ENCODE assay signal across 12 mouse cellular contexts in the genomic region with DNA sequence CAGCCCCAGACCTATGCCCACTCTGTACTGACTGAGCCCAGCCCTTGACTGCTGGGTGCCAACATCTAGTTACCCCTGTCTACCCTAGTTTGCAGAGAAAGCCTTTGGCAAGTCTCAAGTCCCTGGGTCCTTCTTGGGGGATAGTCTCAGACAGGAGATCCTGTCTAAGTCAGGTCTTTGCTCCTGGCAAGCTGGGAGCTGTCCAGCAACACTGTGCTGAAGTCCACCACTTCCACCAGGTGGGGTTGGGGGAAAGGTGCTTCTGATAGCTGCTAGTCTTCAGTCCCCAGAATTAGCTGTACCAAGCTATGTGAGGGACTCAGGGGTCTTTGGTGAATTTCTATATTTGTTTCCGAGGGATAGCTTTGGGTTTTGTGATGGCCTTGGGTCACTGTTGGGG. TPM values are rescaled to one million over a fixed set of nuclear protein-coding genes. Genes with fewer than 3 reads are reported as not detected.
DNase-seq lines count a peak whose midpoint lies in the region; ATAC-seq and TF ChIP-seq lines count a peak whose summit lies in the region.
"Had no signal": no experiment of that assay in that cellular context is flagged by ENCODE, and none has a peak within 500 bp of the region (broad histone marks: within the 10 kb centered on the region; RNA-seq: fewer than 3 reads in every experiment).

No protein-coding gene starts in this region.

- ATAC-seq in heart, embryonic 12.5 days (ENCODE audit: insufficient number of reproducible peaks, low FRiP score): no peak
- ATAC-seq in lung, postnatal 0 days: no peak
- ATAC-seq in megakaryocyte progenitor cell, adult 5-6 weeks (replicated peaks; ENCODE audit: poor library complexity): 0 out of 2 replicates have a peak, but pooled peaks have one; percentile 48
- no peak for ATAC-seq in midbrain, embryonic 14.5 days (ENCODE audit: low FRiP score, low TSS enrichment)
- ATAC-seq: forebrain, postnatal 0 days had no signal

- no peaks in the 10 kb centered on the region for H3K9me3 ChIP-seq in heart, embryonic 12.5 days (replicated peaks)
- no peaks in the 10 kb centered on the region for H3K9me3 ChIP-seq in lung, postnatal 0 days (ENCODE audit: low read length)
- H3K9me3 ChIP-seq in midbrain, embryonic 14.5 days (ENCODE audit: control insufficient read depth, low read length): no peaks in the 10 kb centered on the region

- peaks cover 49% of the 10 kb centered on the region for H3K27me3 ChIP-seq in heart, embryonic 12.5 days (replicated peaks)
- H3K27me3 ChIP-seq in lung, postnatal 0 days (replicated peaks; ENCODE audit: insufficient read depth, low read length): peaks cover under 1% of the 10 kb centered on the region; the same call in 1 of the 2 replicates
- no peaks in the 10 kb centered on the region for H3K27me3 ChIP-seq in midbrain, embryonic 14.5 days (ENCODE audit: control insufficient read depth, insufficient read depth, low read length)

- no peak for TF ChIP-seq EP300 in lung, postnatal 0 days (IDR thresholded peaks at IDR 0.05)

- intact Hi-C loops in heart, postnatal 10 days (cut with DNase I): no loop called here

- H3K4me1 ChIP-seq in heart, embryonic 12.5 days (replicated peaks): no peaks in the 10 kb centered on the region
- H3K4me1 ChIP-seq in lung, postnatal 0 days (ENCODE audit: insufficient read depth, low read depth, low read length): no peaks in the 10 kb centered on the region
- H3K4me1 ChIP-seq in midbrain, embryonic 14.5 days (ENCODE audit: control insufficient read depth, insufficient read depth, low read length): peaks cover 91% of the 10 kb centered on the region

- no peak overlapping the region for H3K4me3 ChIP-seq in heart, embryonic 12.5 days
- H3K4me3 ChIP-seq in lung, postnatal 0 days (ENCODE audit: low read depth, low read length): no peak overlapping the region
- H3K4me3 ChIP-seq in midbrain, embryonic 14.5 days (replicated peaks; ENCODE audit: low read depth, low read length): no peak overlapping the region

- no peaks in the 10 kb centered on the region for H3K36me3 ChIP-seq in heart, embryonic 12.5 days
- no peaks in the 10 kb centered on the region for H3K36me3 ChIP-seq in lung, postnatal 0 days (ENCODE audit: insufficient read depth, low read length)
- H3K36me3 ChIP-seq in midbrain, embryonic 14.5 days (ENCODE audit: control insufficient read depth, insufficient read depth, low read length): no peaks in the 10 kb centered on the region

- H3K4me2 ChIP-seq in heart, embryonic 12.5 days: no peak overlapping the region
- H3K4me2 ChIP-seq in lung, postnatal 0 days (replicated peaks; ENCODE audit: low read depth, low read length): no peak overlapping the region
- no peak overlapping the region for H3K4me2 ChIP-seq in midbrain, embryonic 14.5 days (ENCODE audit: low read length)

- WGBS in heart, embryonic 12.5 days: 63% methylated on average over 1 of the region's 1 CpGs
- WGBS in lung, postnatal 0 days: 76% methylated on average over 1 of the region's 1 CpGs
- WGBS in midbrain, embryonic 14.5 days: 85% methylated on average over 1 of the region's 1 CpGs

- DNase-seq in heart, postnatal 10 days: peak; percentile 16 to 33
- peak; percentile 18 for DNase-seq in lung, postnatal 0 days (ENCODE audit: low spot score)
- no peak for DNase-seq in lung, postnatal 25 days (ENCODE audit: low spot score)
- peak; percentile 34 for DNase-seq in R1 (ENCODE audit: low read depth, low spot score)
- no peak for DNase-seq in liver
- no peak for DNase-seq in midbrain, embryonic 14.5 days
- DNase-seq: cerebellum, adult 9-10 months; forebrain, postnatal 0 days had no signal

- no peak overlapping the region for H3K27ac ChIP-seq in heart, embryonic 12.5 days (ENCODE audit: poor library complexity, severe bottlenecking)
- no peak overlapping the region for H3K27ac ChIP-seq in lung, postnatal 0 days (ENCODE audit: low read length)
- H3K27ac ChIP-seq in midbrain, embryonic 14.5 days (replicated peaks; ENCODE audit: low read depth, low read length): no peak overlapping the region

- no peak for TF ChIP-seq CTCF in lung, postnatal 0 days (IDR thresholded peaks at IDR 0.05)

- no peak overlapping the region for H3K9ac ChIP-seq in heart, embryonic 12.5 days
- no peak overlapping the region for H3K9ac ChIP-seq in lung, postnatal 0 days (replicated peaks; ENCODE audit: low read depth)
- no peak overlapping the region for H3K9ac ChIP-seq in midbrain, embryonic 14.5 days (replicated peaks; ENCODE audit: low read length)
- H3K9ac ChIP-seq: forebrain, postnatal 0 days had no signal

RNA-seq across cellular contexts. Expression of a gene that starts 9.6 kb away (rescaled TPM):
- total RNA-seq in heart, postnatal 10 days (2021): under 1 TPM; 0.29 to 0.50 TPM
- polyA plus RNA-seq in heart, embryonic 12.5 days (2016; fragmentation: Nextera tagmentation; extraction: Ambion mirVana): 0.40 TPM in 2 replicates
- 0.39 and 0.88 TPM in 2 replicates for polyA plus RNA-seq in lung, postnatal 0 days (2015; fragmentation: Nextera tagmentation; extraction: Ambion mirVana)
- total RNA-seq in megakaryocyte progenitor cell, adult 5-6 weeks (2015): not detected in 2 replicates
- 0.12 TPM in 1 of 2 replicates, not detected in the other for total RNA-seq in megakaryocyte progenitor cell, adult 5-6 weeks (2017)
- polyA plus RNA-seq in midbrain, embryonic 14.5 days (2014; fragmentation: Nextera tagmentation; extraction: Ambion mirVana): 23.9 and 33.5 TPM in 2 replicates
- total RNA-seq: hematopoietic stem cell, adult 5-6 weeks had no signal
- polyA plus RNA-seq: liver, adult 2 months had no signal

RNA-seq across cellular contexts. Expression of a gene that starts 40.8 kb away (rescaled TPM):
- 10 to 100 TPM; 47.2 to 47.7 TPM for total RNA-seq in heart, postnatal 10 days (2021)
- 41.1 and 41.3 TPM in 2 replicates for polyA plus RNA-seq in heart, embryonic 12.5 days (2016; fragmentation: Nextera tagmentation; extraction: Ambion mirVana)
- polyA plus RNA-seq in lung, postnatal 0 days (2015; fragmentation: Nextera tagmentation; extraction: Ambion mirVana): 44.6 and 46.4 TPM in 2 replicates
- total RNA-seq in megakaryocyte progenitor cell, adult 5-6 weeks (2015): 26.9 and 27.8 TPM in 2 replicates
- total RNA-seq in megakaryocyte progenitor cell, adult 5-6 weeks (2017): 26.6 and 30.6 TPM in 2 replicates
- 61.9 and 79.7 TPM in 2 replicates for polyA plus RNA-seq in midbrain, embryonic 14.5 days (2014; fragmentation: Nextera tagmentation; extraction: Ambion mirVana)

Comparison
In these comparisons a context has a peak if more than half of its experiments do, and no peak if none do; other contexts are left out.
1. DNase-seq: peak in heart, postnatal 10 days (2 of 2), lung, postnatal 0 days (single experiment) and R1 (single experiment); none in lung, postnatal 25 days (single experiment), liver (single experiment) and midbrain, embryonic 14.5 days (single experiment).
2. RNA of a gene that starts 9.6 kb away (polyA plus RNA-seq): 23.9 to 33.5 TPM in midbrain, embryonic 14.5 days; 0.40 TPM in heart, embryonic 12.5 days and 0.39 to 0.88 TPM in lung, postnatal 0 days; every median in the first group is over 10 times any median in the second.